Mouse (Mus musculus) monocyte, adult 5-6 weeks (primary cell): ENCODE results near the gene Zswim1. TPM values are rescaled to one million over a fixed set of nuclear protein-coding genes. Genes with fewer than 3 reads are reported as not detected.

Experiments used
- total RNA-seq: library from RNA; stranded (forward); fragments of 200-1000, 200-491, 200-594 nt; gene quantifications from 3 replicates; pipeline ENCODE4 v1.2.3, GENCODE M21; 2017

Zswim1 gene
- total RNA-seq, 1 experiment from 2014 or later, result 0.67 TPM

Other genes with a start within 250 kb of the Zswim1 start
- not detected in 3 replicates for gene Spint3, start 249.2 kb upstream of the Zswim1 start, total RNA-seq
- 0.87 TPM in 1 of 3 replicates, not detected in the others for gene Wfdc6a, start 237.2 kb upstream of the Zswim1 start, total RNA-seq
- not detected in 3 replicates for gene Eppin, start 229.1 kb upstream of the Zswim1 start, total RNA-seq
- not detected in 3 replicates for gene Wfdc6b, start 209.2 kb upstream of the Zswim1 start, total RNA-seq
- not detected in 3 replicates for gene Wfdc8, start 209.1 kb upstream of the Zswim1 start, total RNA-seq
- not detected in 3 replicates for gene Wfdc16, start 183.9 kb upstream of the Zswim1 start, total RNA-seq
- not detected in 3 replicates for gene Wfdc10, start 166.6 kb upstream of the Zswim1 start, total RNA-seq
- not detected in 3 replicates for gene Wfdc9, start 166.1 kb upstream of the Zswim1 start, total RNA-seq
- gene Wfdc11, start 148.6 kb upstream of the Zswim1 start, total RNA-seq, result not detected in 3 replicates
- gene Wfdc13, start 137.6 kb upstream of the Zswim1 start, total RNA-seq, result not detected in 3 replicates
- not detected in 3 replicates for gene Spint4, start 124.2 kb upstream of the Zswim1 start, total RNA-seq
- gene Spint5, start 107.4 kb upstream of the Zswim1 start, total RNA-seq, result not detected in 3 replicates
- gene Wfdc3, start 76.8 kb upstream of the Zswim1 start, total RNA-seq, result not detected in 3 replicates
- 18.2 to 23.6 TPM (median 20.1 TPM) in 3 replicates for gene Dnttip1, start 76.7 kb upstream of the Zswim1 start, total RNA-seq
- 2.7 to 5.1 TPM (median 3.5 TPM) in 3 replicates for gene Ube2c, start 52.8 kb upstream of the Zswim1 start, total RNA-seq
- not detected in 3 replicates for gene Tnnc2, start 42.7 kb upstream of the Zswim1 start, total RNA-seq
- 2.9 to 6.0 TPM (median 5.5 TPM) in 3 replicates for gene Snx21, start 36.9 kb upstream of the Zswim1 start, total RNA-seq
- 31.0 to 45.3 TPM (median 42.4 TPM) in 3 replicates for gene Acot8, start 17.8 kb upstream of the Zswim1 start, total RNA-seq
- 1.2 to 5.3 TPM (median 1.9 TPM) in 3 replicates for gene Zswim3, start 17.6 kb upstream of the Zswim1 start, total RNA-seq
- not detected in 3 replicates for gene Spata25, start 5.9 kb downstream of the Zswim1 start, total RNA-seq
- gene Ctsa, start 10.2 kb downstream of the Zswim1 start, total RNA-seq, result 283 to 459 TPM (median 330 TPM) in 3 replicates
- gene Neurl2, start 10.8 kb downstream of the Zswim1 start, total RNA-seq, result 0.97 to 3.0 TPM (median 2.3 TPM) in 3 replicates
- 37.3 to 58.3 TPM (median 46.8 TPM) in 3 replicates for gene Pltp, start 35.0 kb downstream of the Zswim1 start, total RNA-seq
- 60.0 to 62.1 TPM (median 60.1 TPM) in 3 replicates for gene Pcif1, start 56.6 kb downstream of the Zswim1 start, total RNA-seq
- gene Zfp335, start 89.1 kb downstream of the Zswim1 start, total RNA-seq, result 9.1 to 21.0 TPM (median 12.5 TPM) in 3 replicates
- 1.7 to 19.4 TPM (median 15.0 TPM) in 3 replicates for gene Mmp9, start 118.1 kb downstream of the Zswim1 start, total RNA-seq
- 0.11 to 1.7 TPM (median 0.29 TPM) in 3 replicates for gene Slc12a5, start 138.1 kb downstream of the Zswim1 start, total RNA-seq
- 25.0 to 47.8 TPM (median 37.3 TPM) in 3 replicates for gene Ncoa5, start 212.2 kb downstream of the Zswim1 start, total RNA-seq
- gene Cd40, start 232.9 kb downstream of the Zswim1 start, total RNA-seq, result 17.7 to 21.3 TPM (median 20.5 TPM) in 3 replicates